In the genomic region with DNA sequence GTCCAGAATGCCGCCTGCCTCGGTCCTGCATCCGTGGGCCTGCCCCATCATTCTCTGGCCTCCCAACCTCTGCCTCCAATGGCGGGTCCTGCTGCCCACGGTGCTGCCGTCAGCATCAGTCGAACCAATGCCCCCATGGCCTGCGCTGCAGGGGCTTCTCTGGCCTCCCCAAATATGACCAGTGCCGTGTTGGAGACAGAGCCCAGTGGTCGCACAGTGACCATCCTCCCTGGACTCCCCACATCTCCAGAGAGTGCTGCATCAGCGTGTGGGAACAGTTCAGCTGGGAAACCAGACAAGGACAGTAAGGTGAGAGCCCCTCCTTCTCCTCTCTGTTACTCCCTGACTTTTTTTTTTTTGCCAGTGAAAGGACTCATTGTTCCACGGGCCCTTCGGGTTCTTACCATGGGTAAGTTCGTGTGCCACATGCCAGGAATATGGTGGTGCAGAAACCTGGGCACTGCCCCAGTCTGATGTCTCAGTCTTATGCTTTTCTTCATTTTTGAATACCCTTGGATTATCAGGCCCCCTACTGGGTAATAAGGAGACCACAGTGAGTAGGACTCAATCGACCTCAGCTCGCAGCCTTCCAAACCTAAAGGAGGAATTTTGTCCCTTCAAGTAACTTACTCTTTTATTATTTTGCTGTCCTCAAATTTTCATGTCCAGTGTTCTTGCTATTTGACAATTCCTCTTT, we compare ENCODE assay signal across 11 mouse cellular contexts.
A peak's percentile ranks its signal among the peaks of the same experiment; 100 is the strongest.
DNase-seq lines count a peak whose midpoint lies in the region; ATAC-seq and TF ChIP-seq lines count a peak whose summit lies in the region.
"Had no signal": no experiment of that assay in that cellular context is flagged by ENCODE, and none has a peak within 500 bp of the region (broad histone marks: within the 10 kb centered on the region; RNA-seq: fewer than 3 reads in every experiment).

No protein-coding gene starts in this region.

- H3K9ac ChIP-seq in lung, embryonic 14.5 days = no peak overlapping the region
- H3K9ac ChIP-seq in forebrain, embryonic 14.5 days (ENCODE audit: low read length) = no peak overlapping the region
- H3K9ac ChIP-seq in midbrain, postnatal 0 days (replicated peaks; ENCODE audit: low read length, poor library complexity, severe bottlenecking) = no peak overlapping the region
- H3K9ac ChIP-seq: limb, embryonic 15.5 days; stomach, embryonic 15.5 days had no signal

- no peak overlapping the region for H3K4me2 ChIP-seq in lung, embryonic 14.5 days
- H3K4me2 ChIP-seq in forebrain, embryonic 14.5 days (ENCODE audit: low read length) = no peak overlapping the region
- no peak overlapping the region for H3K4me2 ChIP-seq in midbrain, postnatal 0 days (ENCODE audit: low read depth, low read length, poor library complexity, severe bottlenecking)
- H3K4me2 ChIP-seq: limb, embryonic 15.5 days; stomach, embryonic 15.5 days had no signal

- H3K4me3 ChIP-seq in lung, embryonic 14.5 days (ENCODE audit: low read depth, low read length) = no peak overlapping the region
- H3K4me3 ChIP-seq in forebrain, embryonic 14.5 days (ENCODE audit: low read depth, low read length) = no peak overlapping the region
- no peak overlapping the region for H3K4me3 ChIP-seq in midbrain, postnatal 0 days (ENCODE audit: low read depth, low read length)
- H3K4me3 ChIP-seq: limb, embryonic 15.5 days; stomach, embryonic 15.5 days had no signal

- no peak for ATAC-seq in lung, embryonic 14.5 days (ENCODE audit: insufficient read depth)
- peak; percentile 37; the same call in 1 of the 2 replicates for ATAC-seq in forebrain, embryonic 14.5 days
- ATAC-seq in midbrain, postnatal 0 days (ENCODE audit: low FRiP score) = no peak

- H3K27me3 ChIP-seq in lung, embryonic 14.5 days (ENCODE audit: insufficient read depth, low read length) = no peaks in the 10 kb centered on the region
- no peaks in the 10 kb centered on the region for H3K27me3 ChIP-seq in forebrain, embryonic 14.5 days (replicated peaks; ENCODE audit: control insufficient read depth, insufficient read depth, low read length)
- H3K27me3 ChIP-seq in midbrain, postnatal 0 days (ENCODE audit: insufficient read depth, low read length) = no peaks in the 10 kb centered on the region
- H3K27me3 ChIP-seq: limb, embryonic 15.5 days; stomach, embryonic 15.5 days had no signal

- H3K9me3 ChIP-seq in lung, embryonic 14.5 days (ENCODE audit: low read depth, low read length) = no peaks in the 10 kb centered on the region
- no peaks in the 10 kb centered on the region for H3K9me3 ChIP-seq in forebrain, embryonic 14.5 days (replicated peaks; ENCODE audit: control insufficient read depth, low read length)
- no peaks in the 10 kb centered on the region for H3K9me3 ChIP-seq in midbrain, postnatal 0 days (ENCODE audit: low read length)
- H3K9me3 ChIP-seq: limb, embryonic 15.5 days; stomach, embryonic 15.5 days had no signal

- H3K36me3 ChIP-seq in lung, embryonic 14.5 days (ENCODE audit: insufficient read depth) = peaks cover 47% of the 10 kb centered on the region
- peaks cover 42% of the 10 kb centered on the region for H3K36me3 ChIP-seq in forebrain, embryonic 14.5 days (ENCODE audit: control insufficient read depth, insufficient read depth, low read length)
- 0 out of 2 replicates have a peak, but pooled peaks cover 11% of the 10 kb centered on the region for H3K36me3 ChIP-seq in midbrain, postnatal 0 days (ENCODE audit: insufficient read depth, low read length)

- 81% methylated on average over 16 of the region's 16 CpGs for WGBS in lung, embryonic 14.5 days
- 76% methylated on average over 16 of the region's 16 CpGs for WGBS in forebrain, embryonic 14.5 days
- 81% methylated on average over 16 of the region's 16 CpGs for WGBS in midbrain, postnatal 0 days

- H3K4me1 ChIP-seq in lung, embryonic 14.5 days (ENCODE audit: insufficient read depth) = no peaks in the 10 kb centered on the region
- H3K4me1 ChIP-seq in forebrain, embryonic 14.5 days (ENCODE audit: control insufficient read depth, insufficient read depth, low read length) = peaks cover 8% of the 10 kb centered on the region
- no peaks in the 10 kb centered on the region for H3K4me1 ChIP-seq in midbrain, postnatal 0 days (ENCODE audit: insufficient read depth, low read length)
- H3K4me1 ChIP-seq: limb, embryonic 15.5 days; stomach, embryonic 15.5 days had no signal

- TF ChIP-seq CTCF in lung, embryonic 14.5 days (IDR thresholded peaks at IDR 0.05; ENCODE audit: low read depth) = peak; percentile 52
- TF ChIP-seq CTCF in midbrain, postnatal 0 days (IDR thresholded peaks at IDR 0.05) = peak; percentile 58

- DNase-seq in heart, adult 11 months = peak; percentile 78
- DNase-seq in heart, adult 18-20 months = no peak
- DNase-seq in lung, embryonic 14.5 days = peak; percentile 51
- no peak for DNase-seq in lung, adult 18-20 months
- DNase-seq in forebrain, embryonic 14.5 days (ENCODE audit: low spot score) = peak; percentile 58
- no peak for DNase-seq in midbrain, postnatal 0 days (ENCODE audit: low spot score)
- DNase-seq in cerebellum, postnatal 10 days = no peak
- DNase-seq in layer of hippocampus, postnatal 14 days (ENCODE audit: low spot score in 2 of 2) = no peak
- DNase-seq: cerebellum, adult 9-10 months had no signal

- no peak overlapping the region for H3K27ac ChIP-seq in lung, embryonic 14.5 days (ENCODE audit: low read depth)
- no peak overlapping the region for H3K27ac ChIP-seq in forebrain, embryonic 14.5 days (ENCODE audit: low read depth, low read length)
- H3K27ac ChIP-seq in midbrain, postnatal 0 days (ENCODE audit: low read depth, low read length) = no peak overlapping the region
- H3K27ac ChIP-seq: limb, embryonic 15.5 days; stomach, embryonic 15.5 days had no signal

Comparison
In these comparisons a context has a peak if more than half of its experiments do, and no peak if none do; other contexts are left out.
1. DNase-seq: peak in heart, adult 11 months (single experiment), lung, embryonic 14.5 days (single experiment) and forebrain, embryonic 14.5 days (single experiment); none in heart, adult 18-20 months (0 of 2), lung, adult 18-20 months (0 of 2), midbrain, postnatal 0 days (single experiment), cerebellum, postnatal 10 days (0 of 2) and layer of hippocampus, postnatal 14 days (0 of 2).